Mouse (Mus musculus) liver, adult 2 months (tissue): Measurements from ENCODE around the gene Acly.

Experiments
- CTCF ChIP-seq: fragments of 200-500 bp; IDR thresholded peaks from 2 replicates; pipeline ENCODE4 v1.5.1; 2011; ENCODE audit warnings: low read depth, low read length, control low read depth
- POLR2A ChIP-seq: fragments of 200-500 bp; IDR thresholded peaks from 2 replicates; pipeline ENCODE4 v1.6.1; 2011; ENCODE audit warnings: low read length, control low read depth; ENCODE audit not compliant: insufficient read depth; ENCODE audit errors: extremely low read depth

- TF ChIP-seq CTCF: no peak
- no peak for TF ChIP-seq POLR2A
Observed at GRCm38 (mm10) chr11:100561748-100562147, 33.9 kb upstream of the Acly start.
